Mouse (Mus musculus) neural tube, embryonic 15.5 days (tissue): ENCODE data around the gene Ptprd. TPM values are rescaled to one million over a fixed set of nuclear protein-coding genes. Genes with fewer than 3 reads are reported as not detected.
"Not testable (repeated sequence)": the region's sequence is repeated elsewhere in the genome, so short reads cannot be mapped to it uniquely, and the experiment has no call there.

Experiments used
- ATAC-seq: fragments of 200-750 bp; cut with Nextera tagmentation; 2 replicates; pipeline ENCODE4 v1.8.0; 2017; ENCODE audit warnings: mild to moderate bottlenecking, moderate TSS enrichment, moderate library complexity; ENCODE audit not compliant: low FRiP score
- H3K27ac ChIP-seq: fragments of 300-500 bp; sonication (generic); replicated peaks from 2 replicates; pipeline ENCODE4 v1.5.1; 2015; ENCODE audit warnings: mild to moderate bottlenecking, inconsistent platforms
- H3K27me3 ChIP-seq: fragments of 300-500 bp; sonication (generic); replicated peaks from 2 replicates; pipeline ENCODE4 v1.6.1; 2015; ENCODE audit warnings: inconsistent platforms
- H3K36me3 ChIP-seq: fragments of 300-500 bp; sonication (generic); 2 replicates; pipeline ENCODE4 v1.6.1; 2015; ENCODE audit warnings: inconsistent platforms
- H3K4me1 ChIP-seq: fragments of 300-500 bp; sonication (generic); 2 replicates; pipeline ENCODE4 v1.6.1; 2015; ENCODE audit warnings: inconsistent platforms
- H3K4me2 ChIP-seq: fragments of 300-500 bp; sonication (generic); 2 replicates; pipeline ENCODE4 v1.6.1; 2015; ENCODE audit warnings: inconsistent platforms, mild to moderate bottlenecking, moderate library complexity
- H3K4me3 ChIP-seq: fragments of 300-500 bp; sonication (generic); replicated peaks from 2 replicates; pipeline ENCODE4 v1.5.1; 2015; ENCODE audit warnings: mild to moderate bottlenecking, inconsistent platforms
- H3K9ac ChIP-seq: fragments of 300-500 bp; sonication (generic); replicated peaks from 2 replicates; pipeline ENCODE4 v1.6.1; 2015; ENCODE audit warnings: mild to moderate bottlenecking, inconsistent platforms
- H3K9me3 ChIP-seq: fragments of 300-500 bp; sonication (generic); replicated peaks from 2 replicates; pipeline ENCODE4 v1.6.1; 2016; ENCODE audit warnings: inconsistent platforms
- WGBS: fragments of 180-500 bp; shearing (Covaris S2); methylation state at CpG from one replicate; pipeline ENCODE4 v1.1.7; 2015; ENCODE audit warnings: mixed read lengths; 5-methylcytosine and 5-hydroxymethylcytosine counted together
- polyA plus RNA-seq: library from polyadenylated mRNA; unstranded; fragments of >200 nt; fragmentation: Nextera tagmentation; extraction: Ambion mirVana; gene quantifications from 2 replicates; pipeline ENCODE4 v1.2.1, GENCODE M21; 2015

The Ptprd gene
- polyA plus RNA-seq, 1 experiment from 2014 or later, result 96.1 TPM

- ATAC-seq, result no peak
- no peak overlapping the region for H3K4me3 ChIP-seq
- no peaks in the 10 kb centered on the region for H3K4me1 ChIP-seq
- H3K9ac ChIP-seq, result no peak overlapping the region
- no peak overlapping the region for H3K27ac ChIP-seq
- H3K9me3 ChIP-seq, result no peaks in the 10 kb centered on the region
- peaks cover 4% of the 10 kb centered on the region; the same call in 1 of the 2 replicates for H3K36me3 ChIP-seq
- H3K4me2 ChIP-seq, result no peak overlapping the region
- H3K27me3 ChIP-seq, result no peaks in the 10 kb centered on the region
These were observed 2121.9 kb downstream of the Ptprd start for GRCm38 (mm10) chr4:76089866-76090265.

- no peaks in the 10 kb centered on the region for H3K9me3 ChIP-seq
- no peak overlapping the region for H3K9ac ChIP-seq
- no peak overlapping the region for H3K4me2 ChIP-seq
- no peak overlapping the region for H3K4me3 ChIP-seq
- no peak overlapping the region for H3K27ac ChIP-seq
- no peaks in the 10 kb centered on the region for H3K4me1 ChIP-seq
- 100% methylated on average over 1 of the region's 1 CpGs for WGBS
- ATAC-seq, result no peak
- H3K27me3 ChIP-seq, result no peaks in the 10 kb centered on the region
- no peaks in the 10 kb centered on the region for H3K36me3 ChIP-seq
These were observed 2135.7 kb downstream of the Ptprd start for GRCm38 (mm10) chr4:76076051-76076450.

GRCm38 (mm10) chr4:76073286-76073685 lies 2138.5 kb downstream of the Ptprd start:
- ATAC-seq, result no peak
- 84% methylated on average over 3 of the region's 3 CpGs for WGBS

GRCm38 (mm10) chr4:76071720-76072119 lies 2140.0 kb downstream of the Ptprd start:
- H3K9ac ChIP-seq, result no peak overlapping the region
- no peak for ATAC-seq
- 74% methylated on average over 6 of the region's 6 CpGs for WGBS

More at GRCm38 (mm10) chr4:76073286-76073685, 2138.5 kb downstream of the Ptprd start:
- Histone ChIP-seq H3K36me3 (no peaks in the 10 kb centered on the region), H3K27me3 (no peaks in the 10 kb centered on the region), H3K4me2 (no peak overlapping the region), H3K9ac (no peak overlapping the region), H3K4me3 (no peak overlapping the region), H3K9me3 (no peaks in the 10 kb centered on the region), H3K27ac (no peak overlapping the region), H3K4me1 (no peaks in the 10 kb centered on the region)

GRCm38 (mm10) chr4:76056836-76057235 lies 2154.9 kb downstream of the Ptprd start:
- no peak overlapping the region for H3K4me2 ChIP-seq
- H3K4me1 ChIP-seq, result no peaks in the 10 kb centered on the region
- no peak overlapping the region for H3K9ac ChIP-seq
- no peak for ATAC-seq
- no peaks in the 10 kb centered on the region for H3K27me3 ChIP-seq
- no peak overlapping the region for H3K4me3 ChIP-seq
- H3K36me3 ChIP-seq, result no peaks in the 10 kb centered on the region
- WGBS, result 72% methylated on average over 2 of the region's 2 CpGs
- H3K27ac ChIP-seq, result no peak overlapping the region
- H3K9me3 ChIP-seq, result no peaks in the 10 kb centered on the region

More at GRCm38 (mm10) chr4:76071720-76072119, 2140.0 kb downstream of the Ptprd start:
- H3K9me3 ChIP-seq, result no peaks in the 10 kb centered on the region
- H3K4me2 ChIP-seq, result no peak overlapping the region
- H3K4me1 ChIP-seq, result no peaks in the 10 kb centered on the region
- no peak overlapping the region for H3K4me3 ChIP-seq
- H3K27ac ChIP-seq, result no peak overlapping the region
- H3K36me3 ChIP-seq, result no peaks in the 10 kb centered on the region
- no peaks in the 10 kb centered on the region for H3K27me3 ChIP-seq

GRCm38 (mm10) chr4:76045650-76046049 lies 2166.1 kb downstream of the Ptprd start:
- WGBS, result 65% methylated on average over 2 of the region's 2 CpGs
- no peak for ATAC-seq

GRCm38 (mm10) chr4:76044802-76045201 lies 2167.0 kb downstream of the Ptprd start:
- H3K27me3 ChIP-seq, result no peaks in the 10 kb centered on the region
- H3K4me1 ChIP-seq, result no peaks in the 10 kb centered on the region
- H3K4me2 ChIP-seq, result no peak overlapping the region
- WGBS, result 69% methylated on average over 1 of the region's 1 CpGs
- H3K9me3 ChIP-seq, result no peaks in the 10 kb centered on the region
- no peak for ATAC-seq
- 0 out of 2 replicates have a peak, but pooled peaks cover 4% of the 10 kb centered on the region for H3K36me3 ChIP-seq
- no peak overlapping the region for H3K9ac ChIP-seq
- H3K4me3 ChIP-seq, result no peak overlapping the region
- H3K27ac ChIP-seq, result no peak overlapping the region

More at GRCm38 (mm10) chr4:76045650-76046049, 2166.1 kb downstream of the Ptprd start:
- Histone ChIP-seq H3K9me3 (no peaks in the 10 kb centered on the region), H3K4me3 (no peak overlapping the region), H3K4me2 (no peak overlapping the region), H3K4me1 (no peaks in the 10 kb centered on the region), H3K9ac (no peak overlapping the region), H3K36me3 (0 out of 2 replicates have a peak, but pooled peaks cover 4% of the 10 kb centered on the region), H3K27ac (no peak overlapping the region), H3K27me3 (no peaks in the 10 kb centered on the region)

GRCm38 (mm10) chr4:76037178-76037577 lies 2174.6 kb downstream of the Ptprd start:
- H3K4me2 ChIP-seq, H3K4me1 ChIP-seq, H3K4me3 ChIP-seq, H3K36me3 ChIP-seq, H3K27me3 ChIP-seq, H3K9ac ChIP-seq, H3K27ac ChIP-seq, H3K9me3 ChIP-seq, ATAC-seq: not testable (repeated sequence)
- WGBS, result 86% methylated on average over 4 of the region's 4 CpGs

GRCm38 (mm10) chr4:76025571-76026325 lies 2186.0 kb downstream of the Ptprd start:
- Histone ChIP-seq H3K27me3 (no peaks in the 10 kb centered on the region), H3K4me1 (peaks cover 5% of the 10 kb centered on the region), H3K9ac (no peak overlapping the region), H3K27ac (no peak overlapping the region; the same call in 1 of the 2 replicates), H3K9me3 (no peaks in the 10 kb centered on the region), H3K36me3 (no peaks in the 10 kb centered on the region), H3K4me3 (no peak overlapping the region), H3K4me2 (no peak overlapping the region)
- ATAC-seq, result peak; percentile 79
- WGBS, result 39% methylated on average over 8 of the region's 8 CpGs

- H3K9ac ChIP-seq, result no peak overlapping the region
- peaks cover 5% of the 10 kb centered on the region for H3K4me1 ChIP-seq
- ATAC-seq, result no peak
- H3K27me3 ChIP-seq, result no peaks in the 10 kb centered on the region
- H3K27ac ChIP-seq, result no peak overlapping the region
- no peaks in the 10 kb centered on the region for H3K9me3 ChIP-seq
- H3K4me3 ChIP-seq, result no peak overlapping the region
- no peak overlapping the region for H3K4me2 ChIP-seq
- H3K36me3 ChIP-seq, result no peaks in the 10 kb centered on the region
- 53% methylated on average over 3 of the region's 3 CpGs for WGBS
These were observed 2187.3 kb downstream of the Ptprd start for GRCm38 (mm10) chr4:76024502-76024821.

GRCm38 (mm10) chr4:76023756-76024501 lies 2187.8 kb downstream of the Ptprd start:
- H3K4me2 ChIP-seq, result no peak overlapping the region
- no peak overlapping the region for H3K27ac ChIP-seq
- peaks cover 5% of the 10 kb centered on the region for H3K4me1 ChIP-seq
- H3K9ac ChIP-seq, result no peak overlapping the region
- ATAC-seq, result no peak
- no peaks in the 10 kb centered on the region for H3K36me3 ChIP-seq
- H3K4me3 ChIP-seq, result no peak overlapping the region
- no peaks in the 10 kb centered on the region for H3K9me3 ChIP-seq
- WGBS, result 53% methylated on average over 13 of the region's 13 CpGs
- H3K27me3 ChIP-seq, result no peaks in the 10 kb centered on the region

- Histone ChIP-seq H3K36me3 (no peaks in the 10 kb centered on the region), H3K27me3 (no peaks in the 10 kb centered on the region), H3K9ac (no peak overlapping the region), H3K4me3 (no peak overlapping the region), H3K4me1 (peaks cover 5% of the 10 kb centered on the region), H3K9me3 (no peaks in the 10 kb centered on the region), H3K27ac (no peak overlapping the region), H3K4me2 (no peak overlapping the region)
- ATAC-seq, result peak; percentile 60
- WGBS, result 16% methylated on average over 4 of the region's 4 CpGs
These were observed 2190.1 kb downstream of the Ptprd start for GRCm38 (mm10) chr4:76021670-76022069.
